Mouse (Mus musculus) G1E-ER4 (cell line): ENCODE data around the gene Gm38392. TPM values are rescaled to one million over a fixed set of nuclear protein-coding genes. Genes with fewer than 3 reads are reported as not detected.

Experiments used
- GATA1 ChIP-seq: IDR thresholded peaks from one replicate; pipeline ENCODE4 v1.8.0; 2012; ENCODE audit warnings: low read length, inconsistent platforms
- polyA plus RNA-seq: library from polyadenylated mRNA; stranded (reverse); fragments of >175 nt; gene quantifications from 2 replicates; pipeline ENCODE4 v1.2.3, GENCODE M21; 2012

Gene Gm38392
- not detected in 2 replicates for polyA plus RNA-seq

- TF ChIP-seq GATA1: no peak
These were observed at the start of gene Gm38392 for GRCm38 (mm10) chr3:88287110-88287509. Gm38392 (minus strand) TSS chr3:88287210.

- no peak for TF ChIP-seq GATA1
These were observed 49.3 kb upstream of the Gm38392 start, which contains the start of the genes Tmem79 and Smg5 for GRCm38 (mm10) chr3:88336058-88337013. Tmem79 (minus strand) TSS chr3:88336148. Smg5 (plus strand) TSS chr3:88336260.

GRCm38 (mm10) chr3:88335436-88336053 lies 48.5 kb upstream of the Gm38392 start:
- no peak for TF ChIP-seq GATA1

- no peak for TF ChIP-seq GATA1
These were observed 48.0 kb upstream of the Gm38392 start for GRCm38 (mm10) chr3:88334902-88335435.

- TF ChIP-seq GATA1: no peak
These were observed 47.1 kb upstream of the Gm38392 start for GRCm38 (mm10) chr3:88334029-88334658.

- TF ChIP-seq GATA1: no peak
These were observed 44.3 kb upstream of the Gm38392 start for GRCm38 (mm10) chr3:88331282-88331681.

GRCm38 (mm10) chr3:88328956-88329355 lies 41.9 kb upstream of the Gm38392 start:
- TF ChIP-seq GATA1: no peak

GRCm38 (mm10) chr3:88324951-88325405 lies 38.0 kb upstream of the Gm38392 start, which contains the start of gene Glmp:
Glmp (plus strand) TSS chr3:88325023.
- TF ChIP-seq GATA1: no peak

- no peak for TF ChIP-seq GATA1
These were observed 12.2 kb upstream of the Gm38392 start for GRCm38 (mm10) chr3:88299172-88299571.

GRCm38 (mm10) chr3:88297321-88297851 lies 10.4 kb upstream of the Gm38392 start:
- TF ChIP-seq GATA1: no peak

GRCm38 (mm10) chr3:88296561-88297318 lies 9.7 kb upstream of the Gm38392 start, which contains the start of the genes Tsacc and Cct3:
Tsacc (minus strand) TSS chr3:88296999.
Cct3 (plus strand) TSS chr3:88297116.
- TF ChIP-seq GATA1: no peak

GRCm38 (mm10) chr3:88296110-88296560 lies 9.1 kb upstream of the Gm38392 start:
- no peak for TF ChIP-seq GATA1

- no peak for TF ChIP-seq GATA1
These were observed 5.0 kb upstream of the Gm38392 start for GRCm38 (mm10) chr3:88291970-88292369.

GRCm38 (mm10) chr3:88280035-88280434 lies 7.0 kb downstream of the Gm38392 start:
- no peak for TF ChIP-seq GATA1
